Mouse (Mus musculus) heart, embryonic 12.5 days (tissue): ENCODE data around the gene Gstm5. TPM values are rescaled to one million over a fixed set of nuclear protein-coding genes. Genes with fewer than 3 reads are reported as not detected.

ENCODE experiments used
- ATAC-seq: fragments of 200-750 bp; cut with Nextera tagmentation; 2 replicates; pipeline ENCODE4 v1.8.0; 2017; ENCODE audit warnings: moderate TSS enrichment, moderate library complexity; ENCODE audit not compliant: insufficient number of reproducible peaks, low FRiP score
- H3K27ac ChIP-seq: fragments of 300-500 bp; sonication (generic); 2 replicates; pipeline ENCODE4 v1.5.1; 2016; ENCODE audit warnings: mild to moderate bottlenecking, moderate library complexity; ENCODE audit not compliant: poor library complexity, severe bottlenecking
- H3K27me3 ChIP-seq: fragments of 300-500 bp; sonication (generic); replicated peaks from 2 replicates; pipeline ENCODE4 v1.6.1; 2016; ENCODE audit warnings: mild to moderate bottlenecking, moderate library complexity
- H3K36me3 ChIP-seq: fragments of 300-500 bp; sonication (generic); 2 replicates; pipeline ENCODE4 v1.6.1; 2016; ENCODE audit warnings: mild to moderate bottlenecking, moderate library complexity
- H3K4me1 ChIP-seq: fragments of 300-500 bp; sonication (generic); replicated peaks from 2 replicates; pipeline ENCODE4 v1.6.1; 2016; ENCODE audit warnings: mild to moderate bottlenecking
- H3K4me2 ChIP-seq: fragments of 300-500 bp; sonication (generic); 2 replicates; pipeline ENCODE4 v1.6.1; 2016; ENCODE audit warnings: mild to moderate bottlenecking, moderate library complexity
- H3K4me3 ChIP-seq: fragments of 300-500 bp; sonication (generic); 2 replicates; pipeline ENCODE4 v1.5.1; 2016; ENCODE audit warnings: mild to moderate bottlenecking
- H3K9ac ChIP-seq: fragments of 300-500 bp; sonication (generic); 2 replicates; pipeline ENCODE4 v1.6.1; 2016; ENCODE audit warnings: mild to moderate bottlenecking, moderate library complexity
- H3K9me3 ChIP-seq: fragments of 300-500 bp; sonication (generic); replicated peaks from 2 replicates; pipeline ENCODE4 v1.6.1; 2016; ENCODE audit warnings: mild to moderate bottlenecking, moderate library complexity
- WGBS: fragments of 180-500 bp; shearing (Covaris S2); methylation state at CpG from one replicate; pipeline ENCODE4 v1.1.7; 2016; 5-methylcytosine and 5-hydroxymethylcytosine counted together
- polyA plus RNA-seq: library from polyadenylated mRNA; unstranded; fragments of >200 nt; fragmentation: Nextera tagmentation; extraction: Ambion mirVana; gene quantifications from 2 replicates; pipeline ENCODE4 v1.2.1, GENCODE M21; 2016

Gstm5 gene
- polyA plus RNA-seq, 1 experiment from 2014 or later, result 118 TPM

DNA sequence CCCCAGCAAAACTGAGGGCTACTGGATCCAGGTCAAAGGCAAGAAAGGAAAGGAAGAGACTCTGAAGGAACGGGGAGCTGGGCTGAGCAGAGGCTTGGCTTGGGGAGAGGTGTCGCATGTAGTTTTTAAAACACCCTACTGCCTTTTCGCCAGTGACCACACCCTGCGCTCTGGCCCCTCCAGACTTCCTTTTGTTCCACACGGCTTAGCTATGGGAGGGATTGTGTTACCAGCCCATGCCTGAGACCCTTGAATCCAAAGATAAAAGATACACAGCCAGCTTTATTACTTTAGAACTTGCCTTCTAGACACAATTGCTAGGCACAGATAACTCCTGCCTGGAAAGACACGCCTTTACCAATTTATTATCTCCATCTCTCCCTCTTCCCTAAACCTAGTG is 10.3 kb downstream of the Gstm5 start:
- no peak for ATAC-seq
- WGBS, result 60% methylated on average over 6 of the region's 6 CpGs
- no peaks in the 10 kb centered on the region for H3K36me3 ChIP-seq

DNA sequence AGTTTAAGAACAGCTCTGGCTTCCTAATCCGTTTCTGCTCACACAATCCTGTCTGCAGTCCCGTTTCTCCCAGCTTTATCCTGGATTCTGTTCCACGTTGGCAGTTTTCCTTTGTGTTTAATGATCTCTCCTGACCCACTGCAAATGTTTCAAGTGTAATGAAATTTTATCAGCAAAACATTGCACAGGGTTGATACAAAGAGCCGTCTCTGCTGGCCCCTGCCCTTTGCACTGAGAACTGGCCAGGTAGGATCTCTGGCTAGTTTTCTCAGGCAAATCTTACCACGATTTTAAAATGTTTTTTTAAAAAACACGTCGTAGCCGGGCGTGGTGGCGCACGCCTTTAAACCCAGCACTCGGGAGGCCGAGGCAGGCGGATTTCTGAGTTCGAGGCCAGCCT is 21.1 kb downstream of the Gstm5 start:
- WGBS, result 77% methylated on average over 15 of the region's 15 CpGs
- Histone ChIP-seq H3K9me3 (no peaks in the 10 kb centered on the region), H3K27ac (no peak overlapping the region)

More for the DNA sequence above, 10.3 kb downstream of the Gstm5 start:
- no peak overlapping the region for H3K9ac ChIP-seq
- no peaks in the 10 kb centered on the region for H3K9me3 ChIP-seq
- H3K27ac ChIP-seq, result no peak overlapping the region
- H3K27me3 ChIP-seq, result peaks cover 17% of the 10 kb centered on the region; the same call in 1 of the 2 replicates
- H3K4me2 ChIP-seq, result no peak overlapping the region
- peaks cover 5% of the 10 kb centered on the region for H3K4me1 ChIP-seq
- H3K4me3 ChIP-seq, result no peak overlapping the region

DNA sequence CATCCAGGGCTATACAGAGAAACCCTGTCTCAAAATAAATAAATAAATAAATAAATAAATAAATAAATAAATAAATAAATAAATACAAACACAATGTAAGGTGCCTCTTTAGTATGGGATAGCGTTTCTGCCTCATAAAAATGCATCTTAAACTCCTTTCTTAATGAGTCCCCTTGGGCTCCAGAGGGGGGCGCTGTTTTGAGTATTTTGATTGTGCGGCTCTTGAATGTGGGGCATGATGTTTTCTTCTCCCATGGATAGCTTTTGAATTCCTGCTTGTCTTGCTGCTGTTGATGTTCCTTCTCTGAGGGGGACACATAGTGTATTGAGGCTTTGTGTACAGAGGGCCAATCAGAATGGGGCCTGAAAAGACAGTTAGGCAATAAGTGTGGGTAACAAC is 21.5 kb downstream of the Gstm5 start:
- 72% methylated on average over 3 of the region's 3 CpGs for WGBS
- Histone ChIP-seq H3K27me3 (peaks cover 2% of the 10 kb centered on the region; the same call in 1 of the 2 replicates), H3K36me3 (no peaks in the 10 kb centered on the region)

More for the DNA sequence above, 21.1 kb downstream of the Gstm5 start:
- Histone ChIP-seq H3K9ac (0 out of 2 replicates have a peak overlapping the region, but pooled peaks have one; percentile 13), H3K4me1 (no peaks in the 10 kb centered on the region), H3K36me3 (no peaks in the 10 kb centered on the region), H3K27me3 (peaks cover 2% of the 10 kb centered on the region; the same call in 1 of the 2 replicates), H3K4me2 (no peak overlapping the region), H3K4me3 (no peak overlapping the region)
- no peak for ATAC-seq

DNA sequence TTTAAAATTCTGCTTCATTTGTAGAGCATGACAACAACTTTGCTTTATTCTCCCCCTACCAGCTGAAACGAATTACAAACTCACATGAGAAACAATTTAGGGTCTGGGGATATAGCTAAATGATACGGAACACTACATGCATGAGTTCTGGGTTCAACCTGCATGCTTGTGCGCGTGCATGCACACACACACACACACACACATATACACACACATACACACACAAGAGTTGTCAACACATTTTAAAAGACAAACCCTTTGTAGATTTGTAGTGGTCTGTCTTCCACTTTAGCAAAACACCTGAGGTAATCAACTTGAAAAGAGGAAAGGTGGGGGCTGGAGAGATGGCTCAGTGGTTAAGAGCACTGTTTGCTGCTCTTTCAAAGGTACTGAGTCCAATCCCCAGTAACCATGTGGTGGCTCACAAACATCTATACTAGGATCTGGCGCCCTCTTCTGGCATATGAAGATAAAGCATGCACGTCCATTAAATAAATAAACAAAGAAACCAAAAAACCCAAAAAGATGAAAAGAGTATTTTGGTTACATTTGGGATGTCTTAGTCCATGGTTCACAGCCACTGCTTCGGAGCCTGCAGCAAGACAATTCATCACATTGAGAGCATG is 22.3 kb downstream of the Gstm5 start:
- H3K9me3 ChIP-seq, result no peaks in the 10 kb centered on the region
- ATAC-seq, result no peak
- no peak overlapping the region for H3K9ac ChIP-seq
- H3K27me3 ChIP-seq, result peaks cover 2% of the 10 kb centered on the region; the same call in 1 of the 2 replicates
- 54% methylated on average over 7 of the region's 7 CpGs for WGBS
- no peaks in the 10 kb centered on the region for H3K4me1 ChIP-seq
- no peak overlapping the region for H3K27ac ChIP-seq
- no peak overlapping the region for H3K4me3 ChIP-seq
- no peaks in the 10 kb centered on the region for H3K36me3 ChIP-seq
- H3K4me2 ChIP-seq, result no peak overlapping the region

More for the DNA sequence above, 21.5 kb downstream of the Gstm5 start:
- Histone ChIP-seq H3K4me1 (no peaks in the 10 kb centered on the region), H3K9ac (no peak overlapping the region), H3K4me3 (no peak overlapping the region), H3K4me2 (no peak overlapping the region), H3K27ac (no peak overlapping the region), H3K9me3 (no peaks in the 10 kb centered on the region)
- ATAC-seq, result no peak

DNA sequence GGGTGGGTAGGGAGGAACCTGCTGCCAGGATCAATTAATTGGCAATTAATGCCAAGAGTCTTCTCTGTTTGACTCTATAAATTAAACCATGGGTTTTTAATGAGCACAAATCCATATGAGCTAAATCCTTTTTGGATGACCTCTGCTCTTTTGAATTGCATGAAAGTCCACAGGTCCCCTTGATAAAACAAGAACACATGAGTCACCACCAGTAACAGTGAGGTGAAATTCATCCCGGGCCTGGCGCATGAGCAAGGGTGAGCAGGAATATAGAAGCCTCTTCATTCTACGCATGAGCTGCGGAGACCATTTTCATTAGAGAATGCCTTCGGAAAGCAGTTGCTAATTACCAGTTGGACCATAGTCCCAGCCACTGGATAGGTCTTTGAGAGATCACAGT is 24.7 kb downstream of the Gstm5 start:
- WGBS, result 85% methylated on average over 5 of the region's 5 CpGs
- no peak overlapping the region for H3K9ac ChIP-seq
- peaks cover 2% of the 10 kb centered on the region; the same call in 1 of the 2 replicates for H3K27me3 ChIP-seq
- no peak overlapping the region for H3K4me3 ChIP-seq
- no peaks in the 10 kb centered on the region for H3K36me3 ChIP-seq
- H3K4me1 ChIP-seq, result no peaks in the 10 kb centered on the region
- no peaks in the 10 kb centered on the region for H3K9me3 ChIP-seq
- no peak for ATAC-seq
- H3K27ac ChIP-seq, result no peak overlapping the region
- H3K4me2 ChIP-seq, result no peak overlapping the region

DNA sequence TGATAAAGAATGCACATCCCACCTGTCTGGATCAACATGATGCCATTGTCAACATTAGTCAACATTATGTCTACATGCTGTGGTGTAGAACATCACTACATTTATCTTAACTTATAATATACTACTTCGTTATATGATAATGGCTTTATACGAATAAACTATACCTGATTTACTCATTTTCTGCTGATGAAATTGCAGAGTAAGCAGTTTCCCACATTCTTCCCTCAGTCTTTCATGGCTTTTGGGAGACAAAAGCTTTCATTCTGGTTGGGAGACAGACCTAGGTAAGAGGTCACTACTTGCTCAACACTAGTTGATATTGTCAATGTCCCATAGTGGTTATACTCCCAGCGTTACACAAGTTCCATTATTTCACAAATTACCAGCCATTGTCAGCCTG is 29.7 kb downstream of the Gstm5 start:
- Histone ChIP-seq H3K9ac (no peak overlapping the region), H3K9me3 (no peaks in the 10 kb centered on the region), H3K4me3 (no peak overlapping the region), H3K4me2 (no peak overlapping the region), H3K4me1 (no peaks in the 10 kb centered on the region), H3K36me3 (no peaks in the 10 kb centered on the region), H3K27me3 (peaks cover 5% of the 10 kb centered on the region; the same call in 1 of the 2 replicates), H3K27ac (no peak overlapping the region)
- no peak for ATAC-seq
- whole genome bisulfite sequencing, result 84% methylated on average over 3 of the region's 3 CpGs

DNA sequence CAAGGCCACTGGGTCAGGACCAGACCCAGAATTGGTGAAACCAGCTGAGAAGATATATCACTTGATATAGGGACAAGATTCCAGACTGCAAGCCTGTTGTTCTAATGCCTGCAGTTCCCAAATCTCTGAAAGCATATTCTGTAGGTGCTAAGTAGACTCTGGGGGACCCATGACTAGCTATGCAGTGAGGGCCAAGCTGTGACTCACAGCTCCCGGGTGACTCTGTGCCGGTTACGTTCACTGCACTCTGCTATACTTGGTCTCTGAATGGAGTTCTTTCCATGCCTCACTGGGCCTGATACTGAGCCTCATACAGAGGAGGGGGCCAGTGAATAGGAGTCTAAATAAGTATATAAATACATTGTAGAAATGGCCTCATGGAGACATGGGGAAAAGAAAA is 32.2 kb downstream of the Gstm5 start:
- Histone ChIP-seq H3K27ac (no peak overlapping the region), H3K9ac (no peak overlapping the region), H3K4me2 (no peak overlapping the region), H3K4me1 (peaks cover 8% of the 10 kb centered on the region; the same call in 1 of the 2 replicates), H3K4me3 (no peak overlapping the region), H3K36me3 (no peaks in the 10 kb centered on the region), H3K27me3 (0 out of 2 replicates have a peak, but pooled peaks cover 5% of the 10 kb centered on the region), H3K9me3 (no peaks in the 10 kb centered on the region)
- ATAC-seq, result no peak
- WGBS, result 76% methylated on average over 3 of the region's 3 CpGs

DNA sequence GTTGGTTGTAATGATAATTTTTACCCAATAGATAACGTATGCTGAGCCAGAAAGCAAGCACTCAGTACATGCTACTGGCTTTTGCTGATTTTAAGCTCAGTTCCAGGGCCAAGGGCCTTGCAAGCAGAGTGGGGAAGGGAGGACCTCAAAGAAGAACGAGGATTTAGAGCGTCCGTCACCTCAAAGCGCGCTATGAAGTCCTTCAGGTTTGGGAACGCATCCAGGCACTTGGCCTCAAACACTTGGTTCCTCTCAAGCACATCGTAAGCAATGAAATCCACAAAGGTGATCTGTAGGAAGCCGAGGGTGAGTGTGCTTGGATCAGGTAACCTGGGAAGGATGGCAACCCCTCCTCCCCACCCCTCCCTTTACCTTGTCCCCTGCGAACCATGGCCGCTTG is 33.1 kb downstream of the Gstm5 start:
- H3K9me3 ChIP-seq, result no peaks in the 10 kb centered on the region
- 81% methylated on average over 11 of the region's 11 CpGs for WGBS
- ATAC-seq, result no peak

DNA sequence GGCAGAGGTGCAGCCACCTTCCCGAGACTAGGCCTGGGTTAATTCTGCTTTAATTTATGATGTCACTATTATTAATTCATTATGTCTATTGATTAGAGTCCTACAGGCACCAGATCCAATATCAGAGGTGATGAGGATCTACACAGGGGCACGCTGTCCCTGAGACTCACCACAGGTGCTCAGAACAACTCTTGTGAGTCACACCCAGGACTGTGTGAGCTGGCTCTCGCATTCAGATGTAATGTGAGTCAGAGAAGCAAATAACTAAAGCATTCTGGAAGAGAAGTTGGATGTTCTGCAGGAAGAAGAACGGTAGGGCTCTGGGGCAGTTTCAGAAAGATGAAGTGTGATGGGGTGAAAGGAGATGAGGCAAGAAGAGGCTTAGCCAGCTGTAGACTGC is 33.6 kb downstream of the Gstm5 start:
- Histone ChIP-seq H3K9me3 (no peaks in the 10 kb centered on the region), H3K9ac (no peak overlapping the region), H3K27ac (no peak overlapping the region), H3K4me1 (peaks cover 8% of the 10 kb centered on the region; the same call in 1 of the 2 replicates), H3K36me3 (no peaks in the 10 kb centered on the region), H3K4me3 (no peak overlapping the region), H3K27me3 (peaks cover 9% of the 10 kb centered on the region; the same call in 1 of the 2 replicates), H3K4me2 (no peak overlapping the region)
- 73% methylated on average over 4 of the region's 4 CpGs for WGBS
- ATAC-seq, result no peak

More for the DNA sequence above, 33.1 kb downstream of the Gstm5 start:
- Histone ChIP-seq H3K27ac (no peak overlapping the region), H3K4me1 (peaks cover 8% of the 10 kb centered on the region; the same call in 1 of the 2 replicates), H3K4me2 (no peak overlapping the region), H3K27me3 (0 out of 2 replicates have a peak, but pooled peaks cover 5% of the 10 kb centered on the region), H3K4me3 (no peak overlapping the region), H3K36me3 (no peaks in the 10 kb centered on the region), H3K9ac (no peak overlapping the region)

DNA sequence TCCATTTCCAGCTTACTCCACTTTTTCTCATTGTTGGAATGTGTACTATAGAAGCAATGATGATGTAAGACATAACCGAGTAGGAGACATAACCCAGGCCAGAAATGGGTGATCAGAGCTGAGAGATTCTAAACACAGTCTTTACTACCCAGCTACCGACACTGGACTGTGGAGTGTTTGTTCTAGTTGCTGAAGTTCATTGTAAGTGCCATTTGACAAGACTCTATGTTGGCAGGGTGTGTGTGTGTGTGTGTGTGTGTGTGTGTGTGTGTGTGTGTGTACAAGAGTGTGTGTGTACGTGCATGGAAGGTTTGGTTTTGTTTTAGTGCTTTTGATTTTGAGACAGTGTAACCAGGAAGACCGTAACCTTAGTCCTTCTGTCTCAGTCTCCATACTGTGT is 34.1 kb downstream of the Gstm5 start:
- no peak for ATAC-seq
- Histone ChIP-seq H3K4me3 (no peak overlapping the region), H3K36me3 (no peaks in the 10 kb centered on the region), H3K27ac (no peak overlapping the region), H3K27me3 (peaks cover 10% of the 10 kb centered on the region; the same call in 1 of the 2 replicates), H3K4me2 (no peak overlapping the region), H3K9ac (no peak overlapping the region), H3K4me1 (peaks cover 8% of the 10 kb centered on the region; the same call in 1 of the 2 replicates), H3K9me3 (no peaks in the 10 kb centered on the region)
- WGBS, result 72% methylated on average over 4 of the region's 4 CpGs

DNA sequence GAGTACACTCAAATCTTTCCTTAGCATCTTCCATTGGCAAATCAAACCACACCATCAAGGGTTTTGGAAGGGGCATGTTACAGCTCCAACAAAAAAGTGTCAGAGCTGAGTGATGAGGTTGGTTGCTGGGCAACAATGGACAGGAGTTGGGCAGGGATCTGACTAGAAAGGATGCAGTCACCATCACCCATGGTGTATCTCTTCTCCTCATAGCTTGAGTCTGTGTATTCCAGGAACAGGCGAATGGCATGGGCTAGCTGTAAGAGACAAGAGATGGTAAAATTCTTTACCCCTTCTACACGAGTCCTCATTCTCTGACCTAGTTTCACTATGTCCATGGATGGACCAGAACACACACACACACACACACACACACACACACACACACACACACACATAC is 35.5 kb downstream of the Gstm5 start:
- WGBS, result 87% methylated on average over 2 of the region's 2 CpGs

More for the DNA sequence above, 35.5 kb downstream of the Gstm5 start:
- Histone ChIP-seq H3K4me3 (peak overlapping the region; percentile 29), H3K9me3 (no peaks in the 10 kb centered on the region), H3K4me2 (peak overlapping the region; percentile 60), H3K27me3 (peaks cover 7% of the 10 kb centered on the region; the same call in 1 of the 2 replicates), H3K4me1 (peaks cover 18% of the 10 kb centered on the region), H3K9ac (peak overlapping the region; percentile 28; the same call in 1 of the 2 replicates), H3K36me3 (no peaks in the 10 kb centered on the region), H3K27ac (peak overlapping the region; percentile 43)
- no peak for ATAC-seq
